Mouse (Mus musculus): ENCODE data around the gene Rab28. TPM values are rescaled to one million over a fixed set of nuclear protein-coding genes. Genes with fewer than 3 reads are reported as not detected.

Gene Rab28
- polyA plus RNA-seq, 1 experiment from 2014 or later, result 64.2 TPM

- DNase-seq (ENCODE audit: low spot score), result no peak
- Histone ChIP-seq H3K4me2 (replicated peaks) (no peak overlapping the region), H3K27ac (no peak overlapping the region), H3K4me3 (replicated peaks; ENCODE audit: low read length) (no peak overlapping the region), H3K9me3 (ENCODE audit: control insufficient read depth, low read length) (no peaks in the 10 kb centered on the region), H3K27me3 (ENCODE audit: control insufficient read depth, insufficient read depth, low read length) (no peaks in the 10 kb centered on the region), H3K4me1 (replicated peaks; ENCODE audit: control insufficient read depth, insufficient read depth, low read length) (0 out of 2 replicates have a peak, but pooled peaks cover 6% of the 10 kb centered on the region), H3K9ac (no peak overlapping the region), H3K36me3 (replicated peaks; ENCODE audit: control insufficient read depth, insufficient read depth) (no peaks in the 10 kb centered on the region)
- ATAC-seq (ENCODE audit: low FRiP score), result no peak
- WGBS, result 62% methylated on average over 3 of the region's 3 CpGs
Measured at GRCm38 (mm10) chr5:41595199-41595598, 112.8 kb downstream of the Rab28 start.

GRCm38 (mm10) chr5:41578051-41578450 is 129.9 kb downstream of the Rab28 start:
- no peak overlapping the region for H3K4me2 ChIP-seq (replicated peaks)
- no peaks in the 10 kb centered on the region for H3K27me3 ChIP-seq (ENCODE audit: control insufficient read depth, insufficient read depth, low read length)
- H3K9ac ChIP-seq, result no peak overlapping the region
- DNase-seq (ENCODE audit: low spot score) (no peak), ATAC-seq (ENCODE audit: low FRiP score) (no peak)
- H3K27ac ChIP-seq, result no peak overlapping the region
- no peaks in the 10 kb centered on the region for H3K4me1 ChIP-seq (replicated peaks; ENCODE audit: control insufficient read depth, insufficient read depth, low read length)
- no peaks in the 10 kb centered on the region for H3K9me3 ChIP-seq (ENCODE audit: control insufficient read depth, low read length)
- no peak overlapping the region for H3K4me3 ChIP-seq (replicated peaks; ENCODE audit: low read length)
- H3K36me3 ChIP-seq (replicated peaks; ENCODE audit: control insufficient read depth, insufficient read depth), result no peaks in the 10 kb centered on the region
- WGBS, result 91% methylated on average over 2 of the region's 2 CpGs

Other genes starting within 250 kb of the Rab28 start
- gene Nkx3-2, start 56.3 kb upstream of the Rab28 start, polyA plus RNA-seq (2014; fragmentation: Nextera tagmentation; extraction: Ambion mirVana), result not detected in 2 replicates
- 28.2 and 30.7 TPM in 2 replicates for gene Bod1l, start 136.2 kb upstream of the Rab28 start, polyA plus RNA-seq (2014; fragmentation: Nextera tagmentation; extraction: Ambion mirVana)